15 mouse cellular contexts compared by ENCODE assay signal in the genomic region with DNA sequence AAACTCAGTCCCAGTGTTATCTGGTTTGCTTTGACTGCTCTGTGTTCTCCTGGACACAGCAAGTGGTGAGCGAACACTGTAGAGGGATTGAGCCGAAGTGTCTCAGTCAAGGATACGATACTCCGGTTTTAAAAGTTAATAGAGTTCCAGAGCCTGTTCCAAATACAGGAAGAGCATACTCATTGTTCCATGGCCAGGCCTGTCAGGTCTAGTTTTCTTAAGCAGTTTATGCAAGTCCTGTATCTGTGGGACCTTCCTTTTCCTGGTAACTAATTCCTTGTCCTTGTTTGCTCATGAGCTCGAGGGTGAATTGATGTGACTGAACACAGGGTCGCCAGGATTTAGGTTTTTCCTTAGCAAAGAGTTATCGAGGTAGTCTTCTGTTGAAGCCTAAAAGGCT. TPM values are rescaled to one million over a fixed set of nuclear protein-coding genes. Genes with fewer than 3 reads are reported as not detected.
DNase-seq lines count a peak whose midpoint lies in the region; ATAC-seq and TF ChIP-seq lines count a peak whose summit lies in the region.
"Had no signal": no experiment of that assay in that cellular context is flagged by ENCODE, and none has a peak within 500 bp of the region (broad histone marks: within the 10 kb centered on the region; RNA-seq: fewer than 3 reads in every experiment).

No protein-coding gene starts in this region.

- TF ChIP-seq EP300 in heart, adult 2 months (IDR thresholded peaks at IDR 0.05; ENCODE audit: insufficient read depth, low read depth, low read length) = no peak
- TF ChIP-seq EP300 in ES-Bruce4 (IDR thresholded peaks at IDR 0.05; ENCODE audit: insufficient read depth, low read depth, low read length) = no peak

- 26% methylated on average over 7 of the region's 7 CpGs for WGBS in heart, adult 2 months
- WGBS in kidney, embryonic 14.5 days = 64% methylated on average over 7 of the region's 7 CpGs
- WGBS in kidney, embryonic 16.5 days = 50% methylated on average over 7 of the region's 7 CpGs

- H3K9me3 ChIP-seq in kidney, embryonic 14.5 days (ENCODE audit: control insufficient read depth, low read length) = no peaks in the 10 kb centered on the region
- no peaks in the 10 kb centered on the region for H3K9me3 ChIP-seq in ES-Bruce4 (replicated peaks; ENCODE audit: control insufficient read depth, insufficient read depth, low read length, poor library complexity, severe bottlenecking)
- no peaks in the 10 kb centered on the region for H3K9me3 ChIP-seq in kidney, embryonic 16.5 days (ENCODE audit: low read length)
- H3K9me3 ChIP-seq: limb, embryonic 13.5 days; midbrain, embryonic 12.5 days had no signal

- H3K4me2 ChIP-seq in kidney, embryonic 14.5 days (replicated peaks; ENCODE audit: low read depth, low read length) = no peak overlapping the region
- no peak overlapping the region for H3K4me2 ChIP-seq in kidney, embryonic 16.5 days (replicated peaks; ENCODE audit: low read depth, low read length)
- H3K4me2 ChIP-seq: limb, embryonic 13.5 days; midbrain, embryonic 12.5 days had no signal

- H3K27me3 ChIP-seq in heart, adult 2 months (ENCODE audit: control insufficient read depth, insufficient read depth, low read length) = no peaks in the 10 kb centered on the region
- no peaks in the 10 kb centered on the region for H3K27me3 ChIP-seq in kidney, embryonic 14.5 days (ENCODE audit: control insufficient read depth, insufficient read depth, low read length)
- no peaks in the 10 kb centered on the region for H3K27me3 ChIP-seq in ES-Bruce4 (ENCODE audit: control insufficient read depth, insufficient read depth, low read length, poor library complexity, severe bottlenecking)
- H3K27me3 ChIP-seq in kidney, embryonic 16.5 days (ENCODE audit: insufficient read depth, low read length) = no peaks in the 10 kb centered on the region
- H3K27me3 ChIP-seq: limb, embryonic 13.5 days; midbrain, embryonic 12.5 days had no signal

- no peak overlapping the region for H3K27ac ChIP-seq in heart, adult 2 months
- H3K27ac ChIP-seq in kidney, embryonic 14.5 days (ENCODE audit: low read depth, low read length) = no peak overlapping the region
- H3K27ac ChIP-seq in ES-Bruce4 (ENCODE audit: insufficient read depth, low read length) = peak overlapping the region; percentile 98
- H3K27ac ChIP-seq in kidney, embryonic 16.5 days (ENCODE audit: low read length) = peak overlapping the region; percentile 68
- H3K27ac ChIP-seq: limb, embryonic 13.5 days; midbrain, embryonic 12.5 days had no signal

- no peak overlapping the region for H3K4me3 ChIP-seq in heart, adult 2 months
- H3K4me3 ChIP-seq in kidney, embryonic 14.5 days (ENCODE audit: low read length) = no peak overlapping the region
- peak overlapping the region; percentile 76 for H3K4me3 ChIP-seq in ES-Bruce4 (ENCODE audit: low read depth, low read length)
- no peak overlapping the region for H3K4me3 ChIP-seq in kidney, embryonic 16.5 days (ENCODE audit: low read length)
- H3K4me3 ChIP-seq: limb, embryonic 13.5 days; midbrain, embryonic 12.5 days had no signal

- peak overlapping the region; percentile 8; the same call in 1 of the 2 replicates for H3K9ac ChIP-seq in heart, adult 2 months (ENCODE audit: low read depth, low read length)
- no peak overlapping the region for H3K9ac ChIP-seq in kidney, embryonic 14.5 days (ENCODE audit: low read depth, low read length)
- H3K9ac ChIP-seq in ES-Bruce4 (ENCODE audit: low read depth, poor library complexity, severe bottlenecking) = peak overlapping the region; percentile 87
- H3K9ac ChIP-seq in kidney, embryonic 16.5 days (replicated peaks; ENCODE audit: low read length) = peak overlapping the region; percentile 38; the same call in 1 of the 2 replicates
- H3K9ac ChIP-seq: limb, embryonic 13.5 days; midbrain, embryonic 12.5 days had no signal

- peaks cover 10% of the 10 kb centered on the region for H3K4me1 ChIP-seq in heart, adult 2 months (ENCODE audit: control insufficient read depth, insufficient read depth, low read length)
- peaks cover 15% of the 10 kb centered on the region for H3K4me1 ChIP-seq in kidney, embryonic 14.5 days (ENCODE audit: control insufficient read depth, insufficient read depth, low read length)
- peaks cover 6% of the 10 kb centered on the region for H3K4me1 ChIP-seq in ES-Bruce4 (ENCODE audit: control insufficient read depth, insufficient read depth, low read length)
- peaks cover 16% of the 10 kb centered on the region for H3K4me1 ChIP-seq in kidney, embryonic 16.5 days (ENCODE audit: insufficient read depth, low read length)

- 0 out of 2 replicates have a peak, but pooled peaks cover 2% of the 10 kb centered on the region for H3K79me2 ChIP-seq in heart, adult 2 months (replicated peaks; ENCODE audit: control insufficient read depth, insufficient read depth, low read length)

- no peak for ATAC-seq in kidney, embryonic 14.5 days (ENCODE audit: low FRiP score, low TSS enrichment)
- ATAC-seq in kidney, embryonic 16.5 days (ENCODE audit: low FRiP score, low TSS enrichment) = no peak
- ATAC-seq: inflammation-experienced regulatory T-cells, adult 6 months had no signal

- DNase-seq in heart, adult 2 months = no peak
- DNase-seq in heart, adult 11 months = no peak
- peak; percentile 38 for DNase-seq in kidney, adult 18-20 months
- DNase-seq in urinary bladder, postnatal 10 days (ENCODE audit: low spot score) = no peak
- DNase-seq in adrenal gland, adult (ENCODE audit: inconsistent age in 2 of 2, low spot score in 1 of 2) = no peak
- DNase-seq: adrenal gland, adult 2 months; cerebellum, postnatal 10 days; layer of hippocampus, postnatal 36 days; lung, postnatal 14 days had no signal

- TF ChIP-seq POLR2A in heart, adult 2 months (IDR thresholded peaks at IDR 0.05; ENCODE audit: insufficient read depth, low read depth, low read length) = no peak
- no peak for TF ChIP-seq POLR2A in ES-Bruce4 (IDR thresholded peaks at IDR 0.05; ENCODE audit: insufficient read depth, low read length)

- H3K36me3 ChIP-seq in heart, adult 2 months (ENCODE audit: control insufficient read depth, insufficient read depth, low read length) = no peaks in the 10 kb centered on the region
- no peaks in the 10 kb centered on the region for H3K36me3 ChIP-seq in kidney, embryonic 14.5 days (ENCODE audit: control insufficient read depth, insufficient read depth, low read length)
- H3K36me3 ChIP-seq in ES-Bruce4 (ENCODE audit: control insufficient read depth, insufficient read depth, low read length, poor library complexity, severe bottlenecking) = no peaks in the 10 kb centered on the region
- H3K36me3 ChIP-seq in kidney, embryonic 16.5 days (ENCODE audit: insufficient read depth, low read length) = no peaks in the 10 kb centered on the region
- H3K36me3 ChIP-seq: limb, embryonic 13.5 days; midbrain, embryonic 12.5 days had no signal

- no peak for TF ChIP-seq CTCF in heart, adult 2 months (IDR thresholded peaks at IDR 0.05)
- no peak for TF ChIP-seq CTCF in ES-Bruce4 (IDR thresholded peaks at IDR 0.05; ENCODE audit: low read depth, low read length)

- intact Hi-C loops in heart, adult 2 months (cut with DNase I) = no loop called here

RNA-seq across cellular contexts. Expression of a gene that starts 19.4 kb away (rescaled TPM):
- 10 to 100 TPM; 18.0 to 20.8 TPM for total RNA-seq in heart, adult 2 months (2021)
- polyA plus RNA-seq in heart, adult 2 months (2012; rRNA removed) = 3.2 and 4.1 TPM in 2 replicates
- polyA plus RNA-seq in kidney, embryonic 14.5 days (2014; fragmentation: Nextera tagmentation; extraction: Ambion mirVana) = 6.6 and 10.6 TPM in 2 replicates
- polyA plus RNA-seq in ES-Bruce4 (2011; ENCODE audit: insufficient read depth, insufficient read length, low read depth, missing spikeins) = 59.2 and 64.2 TPM in 2 replicates
- 9.6 and 10.7 TPM in 2 replicates for polyA plus RNA-seq in kidney, embryonic 16.5 days (2015; fragmentation: Nextera tagmentation; extraction: Ambion mirVana)

Comparison
In these comparisons a context has a peak if more than half of its experiments do, and no peak if none do; other contexts are left out.
1. H3K27ac ChIP-seq: peak in ES-Bruce4 (single experiment) and kidney, embryonic 16.5 days (single experiment); none in heart, adult 2 months (single experiment) and kidney, embryonic 14.5 days (single experiment).